Mouse (Mus musculus): ENCODE measurements at regions not wholly inside any gene's neighbourhood (a gene's known extent, or its start where the extent isn't known, plus 50 kb on each side); places are given as distances from the start of the nearest gene placed in this dataset.

DNA sequence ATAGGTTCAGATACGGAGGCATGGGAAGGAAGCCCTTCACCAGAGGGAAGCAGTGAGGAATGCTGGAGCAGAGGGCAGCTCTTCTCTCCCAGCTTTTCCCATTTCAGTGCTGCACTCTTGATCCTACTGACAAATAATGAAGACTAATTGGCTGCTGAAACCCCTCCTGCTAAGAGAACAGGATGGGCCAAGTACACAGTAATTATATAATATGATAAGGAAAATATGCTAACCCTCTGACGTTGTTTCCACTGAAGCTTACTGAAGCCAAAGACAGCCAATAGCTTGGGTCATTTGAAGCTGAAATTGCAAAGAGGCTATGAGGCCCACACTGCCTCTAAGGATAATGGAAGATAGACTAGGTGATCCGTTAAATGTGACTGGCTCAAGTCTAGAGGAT, 375.0 kb upstream of the Pbx1 start:
- no peaks in the 10 kb centered on the region for H3K27me3 ChIP-seq (ENCODE audit: control insufficient read depth in 1 of 2, insufficient read depth in 2 of 2, low read length in 2 of 2)
- H3K27ac ChIP-seq (ENCODE audit: control insufficient read depth, low read depth, low read length), result no peak overlapping the region
- DNase-seq (ENCODE audit: low read depth, low spot score), result no peak
- no peaks in the 10 kb centered on the region for H3K9me3 ChIP-seq (replicated peaks; ENCODE audit: insufficient read depth, low read length)
- H3K79me2 ChIP-seq (ENCODE audit: control insufficient read depth, insufficient read depth, low read length, poor library complexity), result no peaks in the 10 kb centered on the region
- no peak for TF ChIP-seq MXI1 (IDR thresholded peaks at IDR 0.05; ENCODE audit: low read depth, low read length)
- no peak for TF ChIP-seq MAX (IDR thresholded peaks at IDR 0.05; ENCODE audit: low read length)
- TF ChIP-seq NRF1 (IDR thresholded peaks at IDR 0.05; ENCODE audit: insufficient read depth, low read depth, low read length, poor library complexity, severe bottlenecking), result no peak
- TF ChIP-seq TBP (IDR thresholded peaks at IDR 0.05; ENCODE audit: low read depth, low read length), result no peak
- TF ChIP-seq MEF2A (IDR thresholded peaks at IDR 0.05; ENCODE audit: extremely low read depth, insufficient replicate concordance, low read depth, low read length, poor library complexity, severe bottlenecking), result no peak
- no peak for TF ChIP-seq RAD21 (IDR thresholded peaks at IDR 0.05; ENCODE audit: low read depth, low read length)
- no peak for TF ChIP-seq UBTF (IDR thresholded peaks at IDR 0.05; ENCODE audit: borderline replicate concordance, insufficient read depth, low read depth, low read length)
- TF ChIP-seq E2F4 (IDR thresholded peaks at IDR 0.05; ENCODE audit: borderline replicate concordance, low read depth, low read length), result no peak
- no peak for TF ChIP-seq BHLHE40 (IDR thresholded peaks at IDR 0.05; ENCODE audit: borderline replicate concordance, low read depth, low read length)
- no peak for TF ChIP-seq MAZ (IDR thresholded peaks at IDR 0.05; ENCODE audit: low read depth, low read length)
- no peak for TF ChIP-seq CHD1 (IDR thresholded peaks at IDR 0.05; ENCODE audit: low read depth, low read length)
- TF ChIP-seq ZMIZ1 (IDR thresholded peaks at IDR 0.05; ENCODE audit: low read depth, low read length), result no peak
- no peak for TF ChIP-seq USF1 (IDR thresholded peaks at IDR 0.05; ENCODE audit: low read depth, low read length)
- no peak for TF ChIP-seq ZKSCAN1 (IDR thresholded peaks at IDR 0.05; ENCODE audit: low read depth, low read length)
- TF ChIP-seq ZC3H11A (IDR thresholded peaks at IDR 0.05; ENCODE audit: low read depth, low read length), result no peak
- H3K4me1 ChIP-seq (ENCODE audit: control insufficient read depth in 1 of 2, insufficient read depth in 2 of 2, low read length in 2 of 2), result no peaks in the 10 kb centered on the region
- no peak overlapping the region for H3K4me3 ChIP-seq (ENCODE audit: control insufficient read depth in 1 of 2, insufficient read depth in 1 of 2, low read depth in 2 of 2, low read length in 2 of 2)
- H3K9ac ChIP-seq (ENCODE audit: control insufficient read depth, low read depth, low read length, poor library complexity, severe bottlenecking), result no peak overlapping the region
- H3K36me3 ChIP-seq (ENCODE audit: control insufficient read depth in 1 of 2, insufficient read depth in 2 of 2, low read length in 2 of 2), result no peaks in the 10 kb centered on the region

- TF ChIP-seq ELF1 (IDR thresholded peaks at IDR 0.05; ENCODE audit: low read depth, low read length) (no peak), NELFE (IDR thresholded peaks at IDR 0.05; ENCODE audit: low read depth, low read length) (no peak), GATA1 (IDR thresholded peaks at IDR 0.05; ENCODE audit: low read depth, low read length) (no peak), MAZ (IDR thresholded peaks at IDR 0.05; ENCODE audit: low read depth, low read length) (no peak), MAFK (IDR thresholded peaks at IDR 0.05; ENCODE audit: borderline replicate concordance, low read depth, low read length) (no peak), MXI1 (IDR thresholded peaks at IDR 0.05; ENCODE audit: low read depth, low read length) (no peak), MYB (IDR thresholded peaks at IDR 0.05; ENCODE audit: low read depth, low read length) (no peak), ETS1 (IDR thresholded peaks at IDR 0.05; ENCODE audit: low read depth, low read length) (no peak), BHLHE40 (IDR thresholded peaks at IDR 0.05; ENCODE audit: borderline replicate concordance, low read depth, low read length) (no peak), SIN3A (IDR thresholded peaks at IDR 0.05; ENCODE audit: low read length) (no peak), ZMIZ1 (IDR thresholded peaks at IDR 0.05; ENCODE audit: low read depth, low read length) (no peak), CHD2 (IDR thresholded peaks at IDR 0.05; ENCODE audit: low read length) (no peak), USF1 (IDR thresholded peaks at IDR 0.05; ENCODE audit: low read depth, low read length) (no peak), POLR2AphosphoS5 (IDR thresholded peaks at IDR 0.05; ENCODE audit: borderline replicate concordance, low read depth, low read length) (no peak), ZC3H11A (IDR thresholded peaks at IDR 0.05; ENCODE audit: low read depth, low read length) (no peak), SMC3 (IDR thresholded peaks at IDR 0.05; ENCODE audit: low read depth, low read length) (no peak), TCF12 (IDR thresholded peaks at IDR 0.05; ENCODE audit: low read depth, low read length) (no peak)
- no peaks in the 10 kb centered on the region for H3K9me3 ChIP-seq (replicated peaks; ENCODE audit: insufficient read depth, low read length)
- no peak overlapping the region for H3K4me3 ChIP-seq (ENCODE audit: control insufficient read depth in 1 of 2, insufficient read depth in 1 of 2, low read depth in 2 of 2, low read length in 2 of 2)
- no peak overlapping the region for H3K9ac ChIP-seq (ENCODE audit: control insufficient read depth, low read depth, low read length, poor library complexity, severe bottlenecking)
- no peaks in the 10 kb centered on the region for H3K4me1 ChIP-seq (ENCODE audit: control insufficient read depth in 1 of 2, insufficient read depth in 2 of 2, low read length in 2 of 2)
- no peaks in the 10 kb centered on the region for H3K79me2 ChIP-seq (ENCODE audit: control insufficient read depth, insufficient read depth, low read length, poor library complexity)
- no peak overlapping the region for H3K27ac ChIP-seq (ENCODE audit: control insufficient read depth, low read depth, low read length)
- H3K27me3 ChIP-seq (ENCODE audit: control insufficient read depth in 1 of 2, insufficient read depth in 2 of 2, low read length in 2 of 2), result no peaks in the 10 kb centered on the region
- no peaks in the 10 kb centered on the region for H3K36me3 ChIP-seq (ENCODE audit: control insufficient read depth in 1 of 2, insufficient read depth in 2 of 2, low read length in 2 of 2)
- DNase-seq (ENCODE audit: low read depth, low spot score), result no peak
Observed at GRCm38 (mm10) chr1:168805442-168805841, 373.4 kb upstream of the Pbx1 start.

Data from MEL (cell line).